Mouse (Mus musculus): ENCODE data around the gene Spr. TPM values are rescaled to one million over a fixed set of nuclear protein-coding genes. Genes with fewer than 3 reads are reported as not detected.

The Spr gene
- 64.4 and 70.8 TPM in 2 replicates for total RNA-seq (2012; rRNA removed)
- total RNA-seq (2014; rRNA removed) = 42.8 and 44.3 TPM in 2 replicates
- polyA plus RNA-seq (2012; ENCODE audit: insufficient read length, low read depth) = 69.3 and 76.7 TPM in 2 replicates

DNA sequence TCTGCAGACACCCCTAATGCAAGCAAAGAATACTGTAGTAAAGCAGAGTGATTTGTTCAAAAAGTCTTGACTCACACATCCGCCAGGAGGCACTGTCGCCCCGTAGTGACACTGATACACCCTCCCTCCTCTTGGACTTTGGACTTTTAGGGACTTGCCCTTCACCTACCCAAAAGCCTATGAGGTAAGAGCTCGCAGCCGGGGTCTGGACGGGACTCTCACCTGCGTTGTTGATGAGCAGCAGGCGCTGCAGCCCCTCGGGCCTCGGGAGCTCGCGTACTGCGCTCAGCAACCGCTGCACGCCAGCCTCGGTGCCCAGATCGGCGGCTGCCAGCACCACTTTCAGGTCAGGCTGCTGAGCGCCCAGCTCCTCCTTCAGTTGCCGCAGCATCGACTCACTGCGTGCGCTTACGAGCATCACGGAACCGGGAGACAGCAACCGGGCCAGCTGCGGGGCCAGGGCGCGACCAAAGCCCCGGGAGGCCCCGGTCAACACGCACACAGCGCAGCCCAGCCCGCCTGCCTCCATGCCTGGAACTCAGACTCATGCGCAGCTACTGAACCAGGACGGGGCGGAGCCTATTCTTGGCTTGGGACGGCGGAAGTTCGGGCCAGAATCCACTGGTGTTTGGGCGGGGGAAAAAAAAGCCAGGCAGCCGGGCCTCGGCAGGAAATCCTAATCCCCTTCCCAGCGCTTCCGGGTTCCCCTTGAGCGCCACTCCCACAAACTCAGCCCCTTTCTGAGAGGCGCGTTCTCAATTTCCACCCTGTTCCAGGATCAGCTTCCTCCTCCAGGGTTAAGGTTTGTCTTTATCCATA, at the start of gene Spr:
TSS of gene Spr (minus strand) at position 550 of the 819 bp plus-strand sequence.
- peaks cover 7 to 22% of the 10 kb centered on the region in 2 experiments for H3K36me3 ChIP-seq (replicated peaks in 1 of 2; ENCODE audit: control insufficient read depth in 1 of 2, insufficient read depth in 1 of 2, low read length in 1 of 2)
- H3K27ac ChIP-seq (ENCODE audit: insufficient read depth, low read depth) = peak within 1 kb of the TSS; percentile 61
- dilution Hi-C loops (cut with MboI; ENCODE audit: extremely low pct_ligation_motif_present, extremely low pct_unique_long_range_greater_than_20kb, low sequenced_read_pairs) = no loop called here

DNA sequence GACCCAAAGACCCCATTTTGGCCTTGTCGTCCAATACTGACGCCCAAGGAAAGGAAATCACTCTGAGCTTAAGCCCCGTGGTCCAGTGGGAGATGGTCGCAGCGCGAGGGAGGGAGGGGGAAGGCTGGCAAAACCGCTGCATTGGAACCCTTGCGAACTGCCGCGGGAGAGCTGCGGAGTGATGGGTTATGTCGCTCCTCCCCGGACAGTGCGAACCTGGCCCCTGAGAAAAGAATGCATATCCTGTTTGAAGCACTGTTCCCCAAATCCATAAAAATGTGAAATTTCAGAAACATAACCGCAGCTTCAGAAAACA, 49.1 kb upstream of the Spr start:
- Histone ChIP-seq H3K36me3 (replicated peaks in 1 of 2; ENCODE audit: control insufficient read depth in 1 of 2, insufficient read depth in 1 of 2, low read length in 1 of 2) (no peaks in the 10 kb centered on the region), H3K27ac (ENCODE audit: insufficient read depth, low read depth) (no peak overlapping the region), H3K27me3 (replicated peaks) (peaks cover 50% of the 10 kb centered on the region), H3K9me3 (replicated peaks; ENCODE audit: low read length) (peaks cover 23% of the 10 kb centered on the region), H3K9ac (ENCODE audit: insufficient read depth, low read depth) (no peak overlapping the region), H3K4me3 (replicated peaks in 1 of 3; ENCODE audit: low read depth in 2 of 3, low read length in 2 of 3, poor library complexity in 1 of 3) (no peak overlapping the region), H3K4me2 (ENCODE audit: insufficient read depth, low read depth, poor library complexity, severe bottlenecking) (no peak overlapping the region), H3K4me1 (ENCODE audit: control insufficient read depth in 1 of 2, insufficient read depth in 2 of 2) (no peaks in the 10 kb centered on the region), H3K79me2 (replicated peaks; ENCODE audit: control insufficient read depth, extremely low read depth, insufficient read depth, poor library complexity, severe bottlenecking) (no peaks in the 10 kb centered on the region)
- no peak for TF ChIP-seq TCF12 (IDR thresholded peaks at IDR 0.05; ENCODE audit: low read depth, low read length)
- TF ChIP-seq TBP (conservative IDR thresholded peaks at IDR 0.05; ENCODE audit: low read depth, low read length) = no peak
- no peak for TF ChIP-seq ZMIZ1 (IDR thresholded peaks at IDR 0.05; ENCODE audit: low read depth, low read length)
- TF ChIP-seq JUND (conservative IDR thresholded peaks at IDR 0.05; ENCODE audit: low read depth, low read length) = no peak
- TF ChIP-seq GABPA (IDR thresholded peaks at IDR 0.05; ENCODE audit: insufficient replicate concordance, low read depth, low read length) = no peak
- no peak for TF ChIP-seq JUN (IDR thresholded peaks at IDR 0.05; ENCODE audit: insufficient read depth, low read depth, low read length)
- TF ChIP-seq USF2 (conservative IDR thresholded peaks at IDR 0.05; ENCODE audit: low read depth, low read length) = no peak
- no peak for TF ChIP-seq ETS1 (conservative IDR thresholded peaks at IDR 0.05; ENCODE audit: low read depth, low read length)
- dilution Hi-C loops (cut with MboI; ENCODE audit: extremely low pct_ligation_motif_present, extremely low pct_unique_long_range_greater_than_20kb, low sequenced_read_pairs) (no loop called here), in situ Hi-C loops (cut with MboI; ENCODE audit: low pct_ligation_motif_present, low pct_unique_long_range_greater_than_20kb, low sequenced_read_pairs) (no loop called here)
- no peak for DNase-seq (ENCODE audit: extremely low read depth)

More for the DNA sequence above, at the start of gene Spr:
- Histone ChIP-seq H3K4me1 (ENCODE audit: control insufficient read depth in 1 of 2, insufficient read depth in 2 of 2) (peaks cover 3% of the 10 kb centered on the region in 2 experiments; a peak in 2 of 4 replicates), H3K4me3 (replicated peaks in 1 of 3; ENCODE audit: low read depth in 2 of 3, low read length in 2 of 3, poor library complexity in 1 of 3) (peak within 1 kb of the TSS; percentile 79 to 87 (median 80)), H3K27me3 (replicated peaks) (no peaks in the 10 kb centered on the region), H3K79me2 (replicated peaks; ENCODE audit: control insufficient read depth, extremely low read depth, insufficient read depth, poor library complexity, severe bottlenecking) (no peaks in the 10 kb centered on the region), H3K4me2 (ENCODE audit: insufficient read depth, low read depth, poor library complexity, severe bottlenecking) (peak within 1 kb of the TSS; percentile 53), H3K9ac (ENCODE audit: insufficient read depth, low read depth) (peak within 1 kb of the TSS; percentile 67), H3K9me3 (replicated peaks; ENCODE audit: low read length) (no peaks in the 10 kb centered on the region)
- peak; percentile 90 for DNase-seq (ENCODE audit: extremely low read depth)
- TF ChIP-seq E2F4 (IDR thresholded peaks at IDR 0.05; ENCODE audit: insufficient replicate concordance, low read depth, low read length) = no peak
- TF ChIP-seq EP300 (IDR thresholded peaks at IDR 0.05; ENCODE audit: low read length) = no peak
- TF ChIP-seq SIN3A (IDR thresholded peaks at IDR 0.05; ENCODE audit: low read length) = peak; percentile 30; the same call in 1 of the 2 replicates
- no peak for TF ChIP-seq ETS1 (conservative IDR thresholded peaks at IDR 0.05; ENCODE audit: low read depth, low read length)
- peak; percentile 35 for TF ChIP-seq IRF4 (IDR thresholded peaks at IDR 0.05; ENCODE audit: low read depth, low read length)
- TF ChIP-seq JUN (IDR thresholded peaks at IDR 0.05; ENCODE audit: insufficient read depth, low read depth, low read length) = no peak
- peak; percentile 23; the same call in 1 of the 2 replicates for TF ChIP-seq MAX (IDR thresholded peaks at IDR 0.05; ENCODE audit: low read length)
- no peak for TF ChIP-seq PAX5 (IDR thresholded peaks at IDR 0.05; ENCODE audit: low read length)
- TF ChIP-seq ZMIZ1 (IDR thresholded peaks at IDR 0.05; ENCODE audit: low read depth, low read length) = peak; percentile 70
- no peak for TF ChIP-seq CHD2 (IDR thresholded peaks at IDR 0.05; ENCODE audit: low read length)
- TF ChIP-seq TBP (conservative IDR thresholded peaks at IDR 0.05; ENCODE audit: low read depth, low read length) = 0 out of 2 replicates have a peak, but pooled peaks have one; percentile 35
- TF ChIP-seq JUND (conservative IDR thresholded peaks at IDR 0.05; ENCODE audit: low read depth, low read length) = no peak
- TF ChIP-seq ZNF384 (IDR thresholded peaks at IDR 0.05; ENCODE audit: low read depth, low read length) = peak; percentile 70
- TF ChIP-seq CTCF (conservative IDR thresholded peaks at IDR 0.05 in 1 of 2, IDR thresholded peaks at IDR 0.05 in 1 of 2; ENCODE audit: low read depth in 2 of 2, low read length in 2 of 2) = peak; percentile 54 to 85
- no peak for TF ChIP-seq RCOR1 (conservative IDR thresholded peaks at IDR 0.05; ENCODE audit: low read depth, low read length)
- no peak for TF ChIP-seq ZC3H11A (IDR thresholded peaks at IDR 0.05; ENCODE audit: low read depth, low read length)
- peak; percentile 56; the same call in 1 of the 2 replicates for TF ChIP-seq MAZ (IDR thresholded peaks at IDR 0.05; ENCODE audit: low read depth, low read length)
- peak; percentile 89 for TF ChIP-seq POLR2A (IDR thresholded peaks at IDR 0.05; ENCODE audit: low read depth, low read length)
- TF ChIP-seq USF2 (conservative IDR thresholded peaks at IDR 0.05; ENCODE audit: low read depth, low read length) = no peak
- TF ChIP-seq MEF2A (IDR thresholded peaks at IDR 0.05; ENCODE audit: borderline replicate concordance, low read depth, low read length) = peak; percentile 59; the same call in 1 of the 2 replicates
- TF ChIP-seq UBTF (IDR thresholded peaks at IDR 0.05; ENCODE audit: low read depth, low read length) = no peak
- TF ChIP-seq KAT2A (IDR thresholded peaks at IDR 0.05; ENCODE audit: insufficient replicate concordance, low read length) = 0 out of 2 replicates have a peak, but pooled peaks have one; percentile 52
- TF ChIP-seq CHD1 (IDR thresholded peaks at IDR 0.05; ENCODE audit: low read depth, low read length) = 0 out of 2 replicates have a peak, but pooled peaks have one; percentile 39
- peak; percentile 63 for TF ChIP-seq RAD21 (IDR thresholded peaks at IDR 0.05; ENCODE audit: low read depth, low read length)
- peak; percentile 79 for TF ChIP-seq NELFE (IDR thresholded peaks at IDR 0.05; ENCODE audit: low read depth, low read length)
- TF ChIP-seq GABPA (IDR thresholded peaks at IDR 0.05; ENCODE audit: insufficient replicate concordance, low read depth, low read length) = no peak
- peak; percentile 81 for TF ChIP-seq NRF1 (IDR thresholded peaks at IDR 0.05; ENCODE audit: low read depth, low read length)
- TF ChIP-seq BHLHE40 (IDR thresholded peaks at IDR 0.05; ENCODE audit: low read depth, low read length) = 0 out of 2 replicates have a peak, but pooled peaks have one; percentile 5
- TF ChIP-seq MYC (IDR thresholded peaks at IDR 0.05; ENCODE audit: low read depth, low read length) = no peak
- peak; percentile 94 for TF ChIP-seq ELF1 (IDR thresholded peaks at IDR 0.05; ENCODE audit: low read depth, low read length)
- TF ChIP-seq POLR2AphosphoS2 (IDR thresholded peaks at IDR 0.05; ENCODE audit: low read depth, low read length) = no peak
- TF ChIP-seq SMC3 (IDR thresholded peaks at IDR 0.05; ENCODE audit: low read depth, low read length) = peak; percentile 37
- TF ChIP-seq MXI1 (IDR thresholded peaks at IDR 0.05; ENCODE audit: low read depth, low read length) = peak; percentile 59
- no peak for TF ChIP-seq MAFK (IDR thresholded peaks at IDR 0.05; ENCODE audit: insufficient replicate concordance, low read length)
- TF ChIP-seq USF1 (IDR thresholded peaks at IDR 0.05; ENCODE audit: low read depth, low read length) = no peak
- peak; percentile 58 for TF ChIP-seq TCF12 (IDR thresholded peaks at IDR 0.05; ENCODE audit: low read depth, low read length)
- TF ChIP-seq ZKSCAN1 (IDR thresholded peaks at IDR 0.05; ENCODE audit: borderline replicate concordance, low read depth, low read length) = no peak
- peak; percentile 66 for TF ChIP-seq HCFC1 (IDR thresholded peaks at IDR 0.05; ENCODE audit: low read depth, low read length)
- in situ Hi-C loops (cut with MboI; ENCODE audit: low pct_ligation_motif_present, low pct_unique_long_range_greater_than_20kb, low sequenced_read_pairs) = no loop called here

Data from CH12.LX (cell line).